In genomic region chr6:140712754-140713153, GRCm38 (mm10) we compare ENCODE assay signal across 9 mouse cellular contexts. TPM values are rescaled to one million over a fixed set of nuclear protein-coding genes. Genes with fewer than 3 reads are reported as not detected.
DNase-seq lines count a peak whose midpoint lies in the region; ATAC-seq and TF ChIP-seq lines count a peak whose summit lies in the region.
"Had no signal": no experiment of that assay in that cellular context is flagged by ENCODE, and none has a peak within 500 bp of the region (broad histone marks: within the 10 kb centered on the region; RNA-seq: fewer than 3 reads in every experiment).

No protein-coding gene starts in this region.

- H3K9ac ChIP-seq in lung, embryonic 14.5 days, result no peak overlapping the region

- no peaks in the 10 kb centered on the region for H3K9me3 ChIP-seq in lung, embryonic 14.5 days (ENCODE audit: low read depth, low read length)

- H3K4me3 ChIP-seq in lung, embryonic 14.5 days (ENCODE audit: low read depth, low read length), result no peak overlapping the region

- WGBS in lung, embryonic 14.5 days, result 7% methylated on average over 11 of the region's 11 CpGs

- peak; percentile 30 for ATAC-seq in CD4-positive, CD25-positive, alpha-beta regulatory T cell, adult 4 months
- ATAC-seq in common myeloid progenitor, adult 5-6 weeks (replicated peaks; ENCODE audit: low read depth, poor library complexity, severe bottlenecking), result peak; percentile 74
- peak; percentile 47 for ATAC-seq in lung, embryonic 14.5 days (ENCODE audit: insufficient read depth)

- no peak overlapping the region for H3K4me2 ChIP-seq in lung, embryonic 14.5 days

- no peak overlapping the region for H3K27ac ChIP-seq in lung, embryonic 14.5 days (ENCODE audit: low read depth)

- intact Hi-C loops in gastrocnemius, postnatal 14 days (cut with DNase I; ENCODE audit: low total_unique reads), result loop anchor here (10.0 kb wide), 2 partner anchors 142 to 602 kb away; no protein-coding TSS in a partner anchor

- DNase-seq in ZHBTc4 (ENCODE audit: low read depth, low spot score), result peak; percentile 81
- DNase-seq in gastrocnemius, postnatal 14 days, result peak; percentile 43
- peak; percentile 62 to 85 for DNase-seq in kidney, postnatal 36 days
- peak; percentile 92 for DNase-seq in lung, embryonic 14.5 days
- DNase-seq in retina, postnatal 1 day, result peak; percentile 79
- peak; percentile 34 to 52 for DNase-seq in urinary bladder, postnatal 36 days (ENCODE audit: low spot score in 2 of 2)

- peak; percentile 92 for TF ChIP-seq CTCF in lung, embryonic 14.5 days (IDR thresholded peaks at IDR 0.05; ENCODE audit: low read depth)

- H3K36me3 ChIP-seq in lung, embryonic 14.5 days (ENCODE audit: insufficient read depth), result no peaks in the 10 kb centered on the region

- H3K27me3 ChIP-seq in lung, embryonic 14.5 days (ENCODE audit: insufficient read depth, low read length), result no peaks in the 10 kb centered on the region

- 0 out of 2 replicates have a peak, but pooled peaks cover 1% of the 10 kb centered on the region for H3K4me1 ChIP-seq in lung, embryonic 14.5 days (ENCODE audit: insufficient read depth)

RNA-seq across cellular contexts. Expression of gene Gm11077, which starts 16.3 kb away (rescaled TPM):
- polyA plus RNA-seq in CD4-positive, CD25-positive, alpha-beta regulatory T cell, adult 4 months (2017; shearing (Covaris generic)), result not detected
- not detected in 2 replicates for total RNA-seq in common myeloid progenitor, adult 5-6 weeks (2017)
- total RNA-seq in gastrocnemius, postnatal 14 days (2021), result not detected
- not detected in 2 replicates for polyA plus RNA-seq in lung, embryonic 14.5 days (2014; fragmentation: Nextera tagmentation; extraction: Ambion mirVana)
- total RNA-seq: left cerebral cortex, adult 8-10 months had no signal
